Mouse (Mus musculus) liver, adult 2 months (tissue): ENCODE measurements at regions not wholly inside any gene's neighbourhood (a gene's known extent, or its start where the extent isn't known, plus 50 kb on each side); places are given as distances from the start of the nearest gene placed in this dataset.
"Not testable (repeated sequence)": the region's sequence is repeated elsewhere in the genome, so short reads cannot be mapped to it uniquely, and the experiment has no call there.

ENCODE experiments used
- DNase-seq: peaks from one replicate; pipeline ENCODE4 v3.0.0-alpha.2; 2011; ENCODE audit warnings: low read depth, low spot score; ENCODE audit errors: extremely low read depth
- H3K27ac ChIP-seq: fragments of 200-500 bp; replicated peaks from 2 replicates; pipeline ENCODE4 v1.5.1; 2012; ENCODE audit warnings: low read depth, mild to moderate bottlenecking, control low read depth, inconsistent platforms, low read length; ENCODE audit not compliant: insufficient read depth
- H3K27me3 ChIP-seq: fragments of 200-500 bp; 2 replicates; pipeline ENCODE4 v1.6.1; 2012; ENCODE audit warnings: mild to moderate bottlenecking, moderate library complexity, low read length, inconsistent platforms; ENCODE audit not compliant: control insufficient read depth, insufficient read depth
- H3K36me3 ChIP-seq: fragments of 200-500 bp; 2 replicates; pipeline ENCODE4 v1.6.1; 2012; ENCODE audit warnings: low read length, inconsistent platforms; ENCODE audit not compliant: control insufficient read depth, insufficient read depth
- H3K4me1 ChIP-seq: fragments of 200-500 bp; 2 replicates; pipeline ENCODE4 v1.6.1; 2011; ENCODE audit warnings: low read length; ENCODE audit not compliant: control insufficient read depth, insufficient read depth
- H3K4me3 ChIP-seq: fragments of 200-500 bp; 2 replicates; pipeline ENCODE4 v1.5.1; 2011; ENCODE audit warnings: low read depth, mild to moderate bottlenecking, control low read depth, low read length, moderate library complexity; ENCODE audit not compliant: insufficient read depth
- H3K79me2 ChIP-seq: fragments of 200-500 bp; 2 replicates; pipeline ENCODE4 v1.6.1; 2012; ENCODE audit warnings: inconsistent platforms, mild to moderate bottlenecking, low read length, moderate library complexity; ENCODE audit not compliant: control insufficient read depth, insufficient read depth
- H3K9ac ChIP-seq: fragments of 200-500 bp; 2 replicates; pipeline ENCODE4 v1.6.1; 2012; ENCODE audit warnings: low read depth, mild to moderate bottlenecking, control low read depth, inconsistent platforms, low read length
- CTCF ChIP-seq: fragments of 200-500 bp; IDR thresholded peaks from 2 replicates; pipeline ENCODE4 v1.5.1; 2011; ENCODE audit warnings: low read depth, low read length, control low read depth
- POLR2A ChIP-seq: fragments of 200-500 bp; IDR thresholded peaks from 2 replicates; pipeline ENCODE4 v1.6.1; 2011; ENCODE audit warnings: low read length, control low read depth; ENCODE audit not compliant: insufficient read depth; ENCODE audit errors: extremely low read depth
- WGBS: fragments of 180-500 bp; shearing (Covaris S2); methylation state at CpG from one replicate; pipeline ENCODE4 v1.1.7; 2018; 5-methylcytosine and 5-hydroxymethylcytosine counted together

DNA sequence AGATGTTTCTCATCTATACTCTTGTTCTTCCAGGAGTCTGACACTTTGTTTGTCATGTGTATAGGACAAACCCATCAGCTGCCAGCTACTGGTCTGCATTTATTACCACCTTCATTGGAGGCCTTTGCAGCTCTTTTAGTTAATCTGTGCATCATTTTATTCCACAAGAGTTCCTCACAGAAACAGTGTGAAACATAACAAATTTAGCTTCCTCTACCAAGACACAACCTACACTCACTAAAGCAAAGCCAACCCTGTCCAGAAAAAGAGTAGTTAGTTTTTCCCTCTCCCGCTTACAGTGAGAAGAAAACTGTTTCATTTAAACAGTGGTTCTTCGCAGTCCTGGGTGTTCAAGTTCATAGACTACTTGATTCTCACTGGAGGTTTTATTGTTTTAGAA, 100.5 kb downstream of the 1700129C05Rik start:
- no peak overlapping the region for H3K27ac ChIP-seq
- no peak for DNase-seq
- no peak overlapping the region for H3K4me3 ChIP-seq
- TF ChIP-seq POLR2A: no peak
- TF ChIP-seq CTCF: no peak
- no peaks in the 10 kb centered on the region for H3K36me3 ChIP-seq
- no peaks in the 10 kb centered on the region; the same call in 1 of the 2 replicates for H3K4me1 ChIP-seq
- H3K27me3 ChIP-seq: no peaks in the 10 kb centered on the region
- no peaks in the 10 kb centered on the region for H3K79me2 ChIP-seq
- H3K9ac ChIP-seq: no peak overlapping the region
- 93% methylated on average over 2 of the region's 2 CpGs for WGBS

DNA sequence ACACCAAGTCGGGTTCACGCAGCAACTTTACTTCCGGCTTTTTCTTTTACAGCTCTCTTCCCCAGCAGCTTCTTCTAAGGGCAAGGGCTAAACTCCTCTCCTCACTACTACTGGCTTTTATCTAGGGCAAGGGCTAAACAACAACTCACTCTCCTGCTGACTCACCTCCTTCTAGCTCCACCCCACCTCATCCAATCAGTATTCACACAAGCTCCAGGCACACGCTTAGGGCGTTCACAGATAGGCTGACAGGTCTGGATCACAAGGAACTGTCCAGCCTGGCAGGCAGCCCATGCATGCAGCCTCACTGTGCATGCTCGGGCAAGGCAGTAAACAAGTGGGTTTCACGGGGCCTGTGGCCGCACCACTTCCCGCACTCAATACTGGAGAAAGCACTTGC, 116.9 kb downstream of the 1700129C05Rik start:
- not testable (repeated sequence) for H3K27me3 ChIP-seq, H3K36me3 ChIP-seq, H3K79me2 ChIP-seq, H3K27ac ChIP-seq, H3K9ac ChIP-seq, H3K4me3 ChIP-seq, H3K4me1 ChIP-seq
- peak; percentile 37 for DNase-seq
- WGBS: 60% methylated on average over 9 of the region's 9 CpGs

DNA sequence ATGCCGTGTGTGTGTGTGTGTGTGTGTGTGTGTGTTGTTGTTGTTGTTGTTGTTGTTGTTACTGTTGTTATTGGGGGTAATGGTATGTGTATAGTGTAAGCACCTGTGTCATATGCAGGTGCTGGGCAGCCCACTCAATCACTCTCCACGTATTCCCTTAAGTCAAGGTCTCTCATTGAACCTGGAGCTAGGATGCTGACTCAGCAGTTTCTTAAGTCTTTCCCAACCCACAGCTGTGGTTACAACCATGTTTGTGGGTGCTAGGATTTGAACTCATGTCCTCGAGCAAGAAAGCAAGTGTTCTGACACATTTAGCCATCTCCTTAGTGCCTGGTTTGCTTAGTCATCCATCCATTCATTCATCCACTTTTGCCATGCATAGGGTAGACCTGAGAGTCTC, 133.2 kb downstream of the 1700129C05Rik start:
- TF ChIP-seq CTCF (no peak), POLR2A (no peak)
- Histone ChIP-seq H3K9ac (no peak overlapping the region), H3K27me3 (no peaks in the 10 kb centered on the region), H3K27ac (no peak overlapping the region), H3K4me3 (no peak overlapping the region), H3K36me3 (no peaks in the 10 kb centered on the region), H3K79me2 (no peaks in the 10 kb centered on the region), H3K4me1 (no peaks in the 10 kb centered on the region)
- 78% methylated on average over 3 of the region's 3 CpGs for whole genome bisulfite sequencing
- no peak for DNase-seq

DNA sequence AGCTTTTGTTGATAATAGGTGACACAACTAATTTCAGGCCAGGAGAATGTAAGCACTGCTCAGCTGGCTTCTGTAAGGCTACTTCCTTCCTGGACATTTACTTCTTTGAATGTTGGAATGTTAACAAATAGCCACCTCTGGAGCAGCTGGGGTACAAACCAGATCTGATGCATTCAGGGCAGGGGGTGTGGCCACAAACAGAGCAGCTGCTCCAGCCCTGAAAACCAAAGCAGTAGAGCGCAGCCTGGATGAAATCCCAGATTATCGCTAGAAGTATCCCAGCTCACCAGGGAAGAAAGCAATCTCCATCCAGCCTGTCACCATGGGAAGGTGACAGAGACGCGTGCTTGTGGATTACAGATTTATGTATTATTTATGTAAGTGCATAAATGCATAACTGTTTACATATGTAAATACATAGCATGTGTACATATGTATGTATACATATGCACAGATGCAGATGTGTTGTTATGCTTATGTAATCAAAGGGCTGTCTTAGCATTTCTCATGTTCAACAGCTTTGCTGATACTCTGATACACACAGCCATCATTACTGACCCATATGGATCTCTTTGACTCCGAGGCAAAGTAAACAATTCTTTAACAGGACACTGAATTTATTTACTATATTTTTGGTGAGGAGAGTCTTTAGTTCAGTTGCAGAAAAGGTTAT, 143.5 kb downstream of the 1700129C05Rik start:
- no peak for TF ChIP-seq POLR2A
- no peak overlapping the region for H3K4me3 ChIP-seq
- no peaks in the 10 kb centered on the region for H3K27me3 ChIP-seq
- no peaks in the 10 kb centered on the region for H3K79me2 ChIP-seq
- H3K4me1 ChIP-seq: no peaks in the 10 kb centered on the region
- H3K27ac ChIP-seq: no peak overlapping the region
- 72% methylated on average over 5 of the region's 5 CpGs for WGBS
- H3K36me3 ChIP-seq: no peaks in the 10 kb centered on the region
- no peak overlapping the region for H3K9ac ChIP-seq
- no peak for DNase-seq

DNA sequence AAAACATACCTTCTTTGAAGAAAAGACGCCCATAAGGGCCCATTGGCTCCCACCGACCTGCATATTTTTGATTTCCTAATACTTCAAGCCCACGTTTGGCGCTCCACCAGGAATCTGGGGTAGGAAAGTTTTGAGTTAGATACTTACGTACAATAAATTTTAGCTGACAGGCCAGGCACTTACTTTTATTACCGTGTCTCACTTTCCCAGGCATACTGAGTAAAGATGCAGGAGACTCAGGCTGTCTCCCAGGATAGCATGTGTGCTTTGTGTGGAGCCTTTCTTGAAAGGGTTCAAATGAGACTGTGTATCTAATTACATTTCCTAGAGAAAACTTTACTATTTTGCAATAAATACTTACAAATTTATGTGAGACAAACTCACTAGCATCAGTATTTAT, 147.7 kb downstream of the 1700129C05Rik start:
- Histone ChIP-seq H3K4me3 (no peak overlapping the region), H3K36me3 (no peaks in the 10 kb centered on the region), H3K4me1 (no peaks in the 10 kb centered on the region), H3K9ac (no peak overlapping the region), H3K27ac (no peak overlapping the region), H3K79me2 (no peaks in the 10 kb centered on the region), H3K27me3 (no peaks in the 10 kb centered on the region)
- TF ChIP-seq POLR2A (no peak), CTCF (no peak)
- DNase-seq: no peak
- WGBS: 96% methylated on average over 6 of the region's 6 CpGs

DNA sequence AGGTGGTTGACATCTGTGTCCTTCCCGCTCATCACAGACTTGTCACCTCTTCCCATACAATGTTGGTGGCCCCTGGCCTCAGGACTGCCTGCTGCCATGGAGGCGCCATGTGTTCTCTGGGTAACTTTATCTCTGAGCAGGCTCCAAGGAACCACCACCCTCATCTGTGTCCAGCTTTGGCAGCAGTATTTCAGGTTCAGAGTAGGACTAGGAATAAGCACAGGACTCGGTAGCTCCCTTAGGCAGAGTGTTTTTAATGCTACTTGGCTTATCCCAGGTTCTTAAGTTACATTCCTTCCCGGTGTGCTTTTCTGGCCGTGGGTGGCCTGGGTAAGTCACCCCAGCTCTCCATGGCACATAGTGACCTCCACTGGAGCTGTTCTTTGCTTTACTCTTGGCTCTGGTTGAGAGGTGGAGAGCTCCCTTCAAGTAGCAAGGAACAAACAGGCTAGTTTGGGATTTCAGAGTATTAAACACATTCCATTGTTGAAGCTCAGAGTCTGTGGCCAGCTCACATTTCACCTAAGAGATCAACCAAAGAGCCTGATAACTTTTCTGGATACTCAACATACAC, 153.0 kb downstream of the 1700129C05Rik start:
- Histone ChIP-seq H3K79me2 (no peaks in the 10 kb centered on the region), H3K36me3 (no peaks in the 10 kb centered on the region), H3K4me1 (no peaks in the 10 kb centered on the region), H3K27me3 (no peaks in the 10 kb centered on the region), H3K27ac (no peak overlapping the region), H3K9ac (no peak overlapping the region), H3K4me3 (no peak overlapping the region)
- TF ChIP-seq POLR2A (no peak), CTCF (no peak)
- 88% methylated on average over 5 of the region's 5 CpGs for WGBS
- DNase-seq: no peak
